Mouse (Mus musculus) intestine, embryonic 14.5 days (tissue): ENCODE measurements around the gene Chkb. TPM values are rescaled to one million over a fixed set of nuclear protein-coding genes. Genes with fewer than 3 reads are reported as not detected.
A peak's percentile ranks its signal among the peaks of the same experiment; 100 is the strongest.

Experiments
- ATAC-seq: fragments of 200-750 bp; cut with Nextera tagmentation; replicated peaks from 2 replicates; pipeline ENCODE4 v1.8.0; 2017; ENCODE audit warnings: low read depth, moderate number of reproducible peaks, moderate TSS enrichment, moderate library complexity; ENCODE audit not compliant: low FRiP score, low TSS enrichment
- DNase-seq: peaks from one replicate; pipeline ENCODE4 v3.0.0-alpha.2; 2018; ENCODE audit warnings: low spot score
- H3K27ac ChIP-seq: fragments of 300-500 bp; sonication (generic); 2 replicates; pipeline ENCODE4 v1.5.1; 2014; ENCODE audit warnings: low read depth, mild to moderate bottlenecking, control low read depth
- H3K27me3 ChIP-seq: fragments of 300-500 bp; sonication (generic); replicated peaks from 2 replicates; pipeline ENCODE4 v1.6.1; 2014; ENCODE audit warnings: low read length, control low read depth; ENCODE audit not compliant: control insufficient read depth, insufficient read depth
- H3K36me3 ChIP-seq: fragments of 300-500 bp; sonication (generic); 2 replicates; pipeline ENCODE4 v1.6.1; 2014; ENCODE audit warnings: low read length, control low read depth; ENCODE audit not compliant: control insufficient read depth, insufficient read depth
- H3K4me1 ChIP-seq: fragments of 300-500 bp; sonication (generic); replicated peaks from 2 replicates; pipeline ENCODE4 v1.6.1; 2014; ENCODE audit warnings: low read length, control low read depth, mixed read lengths; ENCODE audit not compliant: control insufficient read depth, insufficient read depth
- H3K4me2 ChIP-seq: fragments of 300-500 bp; sonication (generic); 2 replicates; pipeline ENCODE4 v1.6.1; 2014; ENCODE audit warnings: low read length
- H3K4me3 ChIP-seq: fragments of 300-500 bp; sonication (generic); 2 replicates; pipeline ENCODE4 v1.5.1; 2014; ENCODE audit warnings: low read depth, low read length, control low read depth, mixed read lengths
- H3K9ac ChIP-seq: fragments of 300-500 bp; sonication (generic); 2 replicates; pipeline ENCODE4 v1.6.1; 2014; ENCODE audit warnings: mild to moderate bottlenecking, low read length
- H3K9me3 ChIP-seq: fragments of 300-500 bp; sonication (generic); 2 replicates; pipeline ENCODE4 v1.6.1; 2016; ENCODE audit warnings: low read length, control low read depth; ENCODE audit not compliant: control insufficient read depth
- WGBS: fragments of 180-500 bp; shearing (Covaris S2); extraction: QIAGEN DNeasy Blood & Tissue Kit; methylation state at CpG from one replicate; pipeline ENCODE4 v1.1.7; 2014; 5-methylcytosine and 5-hydroxymethylcytosine counted together
- polyA plus RNA-seq: library from polyadenylated mRNA; unstranded; fragments of >200 nt; fragmentation: Nextera tagmentation; extraction: Ambion mirVana; gene quantifications from 2 replicates; pipeline ENCODE4 v1.2.1, GENCODE M21; 2014

Gene Chkb
- polyA plus RNA-seq, 1 experiment from 2014 or later, result 49.7 TPM

DNA sequence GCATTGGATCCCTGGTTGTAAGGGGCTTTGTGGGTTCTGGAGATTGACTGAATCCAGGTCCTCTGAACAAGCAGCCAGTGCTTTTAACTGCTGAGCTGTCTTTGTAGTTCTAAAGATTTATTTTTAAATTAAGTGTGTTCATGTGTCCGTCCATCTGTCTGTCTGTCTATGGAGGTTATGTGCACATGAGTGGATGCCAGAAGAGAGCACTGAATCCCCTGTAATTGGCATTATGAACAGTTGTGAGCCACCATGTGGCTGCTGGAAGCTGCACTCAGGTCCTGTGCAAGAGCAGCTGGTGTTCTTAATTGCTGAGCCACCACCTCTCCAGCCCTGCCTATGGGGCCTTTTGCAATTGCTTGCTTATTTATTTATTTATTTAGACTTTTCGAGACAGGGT is 31.6 kb downstream of the Chkb start:
- no peaks in the 10 kb centered on the region for H3K4me1 ChIP-seq
- no peak for ATAC-seq
- no peak overlapping the region for H3K9ac ChIP-seq
- no peak overlapping the region for H3K4me2 ChIP-seq
- WGBS, result 92% methylated on average over 2 of the region's 2 CpGs
- H3K27ac ChIP-seq, result no peak overlapping the region
- no peaks in the 10 kb centered on the region for H3K9me3 ChIP-seq
- no peak overlapping the region for H3K4me3 ChIP-seq
- DNase-seq, result no peak
- no peaks in the 10 kb centered on the region for H3K27me3 ChIP-seq
- no peaks in the 10 kb centered on the region for H3K36me3 ChIP-seq

DNA sequence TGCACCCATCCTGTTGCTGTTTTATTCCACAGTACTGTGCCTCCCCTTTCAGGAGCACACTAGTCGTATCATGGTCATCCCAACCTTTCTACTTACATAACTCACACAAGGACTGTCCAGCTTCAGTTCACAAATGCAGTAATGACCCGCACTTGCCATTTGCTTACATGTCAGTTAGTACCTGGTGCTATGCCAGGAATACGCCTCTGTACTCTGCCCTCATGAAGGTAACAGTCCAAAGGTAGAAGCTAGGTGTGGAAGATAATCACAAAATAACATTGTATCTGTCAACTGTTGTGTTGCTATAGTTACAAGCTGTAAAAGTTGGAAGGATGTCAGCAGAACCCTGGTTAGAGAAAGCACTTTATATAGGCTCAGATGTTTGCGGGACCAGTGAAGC is 32.8 kb downstream of the Chkb start:
- Histone ChIP-seq H3K36me3 (no peaks in the 10 kb centered on the region), H3K27ac (no peak overlapping the region), H3K4me3 (no peak overlapping the region), H3K4me2 (no peak overlapping the region), H3K27me3 (no peaks in the 10 kb centered on the region), H3K9ac (no peak overlapping the region), H3K9me3 (no peaks in the 10 kb centered on the region), H3K4me1 (no peaks in the 10 kb centered on the region)
- DNase-seq (no peak), ATAC-seq (0 out of 2 replicates have a peak, but pooled peaks have one; percentile 40)
- WGBS, result 84% methylated on average over 4 of the region's 4 CpGs

DNA sequence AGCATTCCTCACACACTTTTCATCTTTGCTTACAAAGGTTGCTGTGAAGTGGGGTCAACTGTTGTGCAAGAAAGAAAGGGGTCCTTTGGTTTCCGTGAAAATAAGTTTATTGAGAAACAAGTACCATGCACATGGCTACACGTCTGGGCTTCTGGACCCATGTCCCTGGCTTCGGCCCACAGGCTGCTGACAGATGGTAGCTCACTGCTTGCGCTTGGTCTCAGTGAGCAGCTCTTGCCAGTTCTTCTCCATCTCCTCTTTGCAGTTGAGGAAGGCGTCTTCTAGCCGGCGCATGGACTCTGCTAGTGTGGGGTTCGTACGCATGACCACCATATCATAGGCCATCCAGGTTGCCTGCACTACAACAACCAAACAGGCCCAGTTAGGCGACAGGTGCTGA is 39.6 kb downstream of the Chkb start:
- H3K27ac ChIP-seq, result no peak overlapping the region
- WGBS, result 93% methylated on average over 10 of the region's 10 CpGs
- no peak overlapping the region for H3K4me3 ChIP-seq
- H3K9ac ChIP-seq, result no peak overlapping the region
- H3K4me1 ChIP-seq, result no peaks in the 10 kb centered on the region
- no peak for DNase-seq
- no peaks in the 10 kb centered on the region for H3K27me3 ChIP-seq
- no peaks in the 10 kb centered on the region for H3K36me3 ChIP-seq
- no peak for ATAC-seq
- no peaks in the 10 kb centered on the region for H3K9me3 ChIP-seq
- no peak overlapping the region for H3K4me2 ChIP-seq

DNA sequence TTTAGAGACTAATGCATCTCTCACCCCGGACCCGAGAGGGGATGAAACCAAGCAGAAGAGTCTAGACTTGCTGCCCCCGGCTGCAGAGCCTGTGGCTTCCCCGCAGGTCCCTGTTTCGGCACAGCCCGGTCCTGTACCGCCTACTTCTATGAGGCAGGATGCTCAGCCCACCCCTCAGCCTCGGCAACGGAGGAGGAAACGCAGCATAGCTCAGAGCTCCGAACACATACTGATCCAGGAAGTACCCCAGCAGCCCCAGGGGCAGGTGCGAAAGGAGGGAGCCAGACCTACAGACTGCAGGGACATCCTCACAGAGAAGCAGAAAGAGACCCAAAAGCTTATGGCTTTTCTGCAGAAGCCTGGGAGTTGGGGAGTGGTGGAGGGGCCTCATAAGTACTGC is 42.6 kb downstream of the Chkb start:
- ATAC-seq (no peak), DNase-seq (no peak)
- no peaks in the 10 kb centered on the region for H3K4me1 ChIP-seq
- no peak overlapping the region for H3K27ac ChIP-seq
- no peak overlapping the region for H3K4me2 ChIP-seq
- no peak overlapping the region for H3K9ac ChIP-seq
- no peaks in the 10 kb centered on the region for H3K36me3 ChIP-seq
- WGBS, result 38% methylated on average over 12 of the region's 12 CpGs
- H3K4me3 ChIP-seq, result no peak overlapping the region
- H3K9me3 ChIP-seq, result no peaks in the 10 kb centered on the region
- H3K27me3 ChIP-seq, result no peaks in the 10 kb centered on the region

DNA sequence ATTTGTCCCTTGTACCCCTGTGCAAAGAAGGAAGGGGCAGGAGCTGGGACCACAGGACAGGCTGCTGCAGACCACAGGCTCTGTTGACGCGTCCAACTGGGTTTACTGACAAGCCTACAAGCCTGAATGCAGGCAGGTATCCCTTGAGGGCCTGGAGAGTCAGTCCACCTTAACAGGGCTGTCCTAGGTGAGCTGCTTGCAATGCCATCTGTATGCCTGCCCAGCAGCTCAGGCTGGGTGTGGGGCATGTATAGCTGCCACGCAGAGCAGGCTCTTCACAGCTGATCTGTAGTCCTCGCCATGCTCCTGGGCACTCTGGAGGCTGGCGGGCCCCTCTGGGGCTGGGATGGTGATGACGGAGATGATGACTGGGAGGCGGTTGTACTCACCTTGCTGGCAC is 45.1 kb downstream of the Chkb start, which contains the start of gene Klhdc7b:
Klhdc7b (plus strand) TSS at position 301 of the 400 bp plus-strand sequence.
- ATAC-seq, result no peak
- Histone ChIP-seq H3K27me3 (peaks cover 11% of the 10 kb centered on the region), H3K4me3 (no peak within 1 kb of the TSS), H3K36me3 (no peaks in the 10 kb centered on the region), H3K4me1 (peaks cover under 1% of the 10 kb centered on the region), H3K9me3 (no peaks in the 10 kb centered on the region), H3K9ac (no peak within 1 kb of the TSS), H3K27ac (no peak within 1 kb of the TSS), H3K4me2 (no peak within 1 kb of the TSS)
- 82% methylated on average over 7 of the region's 7 CpGs for WGBS
- DNase-seq, result no peak

DNA sequence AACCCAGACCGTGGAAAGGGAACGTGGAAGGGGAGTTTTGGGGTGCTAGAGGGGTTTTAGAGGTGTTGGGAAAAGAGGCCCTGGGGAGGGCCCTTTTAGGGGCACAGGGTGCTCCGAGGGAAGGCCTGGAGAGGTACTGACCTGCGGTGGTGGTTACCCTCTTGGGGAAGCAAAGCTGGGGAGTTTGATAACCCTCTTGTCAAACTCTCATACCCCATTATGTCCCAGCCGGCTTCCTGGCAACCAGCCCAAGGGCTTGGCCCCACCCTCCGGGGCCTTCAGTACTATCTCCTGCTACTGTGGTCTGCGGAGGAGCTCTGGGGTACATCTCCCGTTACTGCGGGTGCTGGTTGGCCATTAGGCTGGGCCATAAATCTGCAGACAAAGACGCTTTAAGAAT is 50.3 kb downstream of the Chkb start:
- Histone ChIP-seq H3K36me3 (no peaks in the 10 kb centered on the region), H3K9ac (no peak overlapping the region), H3K4me2 (peak overlapping the region; percentile 57), H3K4me1 (peaks cover 23% of the 10 kb centered on the region), H3K9me3 (no peaks in the 10 kb centered on the region), H3K27ac (no peak overlapping the region), H3K4me3 (peak overlapping the region; percentile 29), H3K27me3 (peaks cover 46% of the 10 kb centered on the region)
- ATAC-seq (no peak), DNase-seq (no peak)
- 8% methylated on average over 10 of the region's 10 CpGs for WGBS

DNA sequence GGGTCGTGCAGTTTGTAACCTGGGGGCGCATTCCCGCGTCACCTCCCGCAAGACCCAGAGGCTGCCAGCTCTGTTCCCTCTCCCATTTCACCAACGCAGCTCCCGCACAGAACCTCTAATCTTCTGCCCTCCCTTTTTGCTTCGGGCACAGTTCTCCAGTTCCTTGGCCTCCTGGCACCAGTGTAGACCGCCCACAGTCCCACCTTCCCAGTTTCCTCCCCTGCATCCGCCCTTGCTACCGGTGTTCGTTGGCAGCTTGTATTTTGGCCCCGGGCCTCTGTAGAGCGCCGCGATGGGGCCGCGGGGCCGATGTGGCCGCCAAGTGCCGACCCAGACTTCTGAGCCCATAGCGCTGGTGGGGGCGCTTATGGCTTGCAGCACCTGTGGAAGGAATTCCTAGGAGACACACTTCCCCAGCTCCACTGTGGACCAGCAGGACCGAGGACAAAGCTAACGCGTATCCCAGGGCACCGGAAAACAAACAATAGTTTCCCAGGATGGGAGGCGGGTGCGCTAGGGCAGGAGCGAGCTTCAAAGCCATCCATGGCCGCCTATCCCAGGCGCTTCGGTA is 50.8 kb downstream of the Chkb start, which contains the start of gene Odf3b:
Odf3b (minus strand) TSS at position 452 of the 571 bp plus-strand sequence.
- Histone ChIP-seq H3K4me1 (peaks cover 26% of the 10 kb centered on the region), H3K9ac (peak within 1 kb of the TSS; percentile 21; the same call in 1 of the 2 replicates), H3K4me3 (peak within 1 kb of the TSS; percentile 29), H3K27me3 (peaks cover 46% of the 10 kb centered on the region), H3K9me3 (no peaks in the 10 kb centered on the region), H3K4me2 (peak within 1 kb of the TSS; percentile 57), H3K36me3 (no peaks in the 10 kb centered on the region), H3K27ac (no peak within 1 kb of the TSS)
- DNase-seq (peak; percentile 66), ATAC-seq (no peak)
- WGBS, result under 1% methylated on average over 31 of the region's 33 CpGs

DNA sequence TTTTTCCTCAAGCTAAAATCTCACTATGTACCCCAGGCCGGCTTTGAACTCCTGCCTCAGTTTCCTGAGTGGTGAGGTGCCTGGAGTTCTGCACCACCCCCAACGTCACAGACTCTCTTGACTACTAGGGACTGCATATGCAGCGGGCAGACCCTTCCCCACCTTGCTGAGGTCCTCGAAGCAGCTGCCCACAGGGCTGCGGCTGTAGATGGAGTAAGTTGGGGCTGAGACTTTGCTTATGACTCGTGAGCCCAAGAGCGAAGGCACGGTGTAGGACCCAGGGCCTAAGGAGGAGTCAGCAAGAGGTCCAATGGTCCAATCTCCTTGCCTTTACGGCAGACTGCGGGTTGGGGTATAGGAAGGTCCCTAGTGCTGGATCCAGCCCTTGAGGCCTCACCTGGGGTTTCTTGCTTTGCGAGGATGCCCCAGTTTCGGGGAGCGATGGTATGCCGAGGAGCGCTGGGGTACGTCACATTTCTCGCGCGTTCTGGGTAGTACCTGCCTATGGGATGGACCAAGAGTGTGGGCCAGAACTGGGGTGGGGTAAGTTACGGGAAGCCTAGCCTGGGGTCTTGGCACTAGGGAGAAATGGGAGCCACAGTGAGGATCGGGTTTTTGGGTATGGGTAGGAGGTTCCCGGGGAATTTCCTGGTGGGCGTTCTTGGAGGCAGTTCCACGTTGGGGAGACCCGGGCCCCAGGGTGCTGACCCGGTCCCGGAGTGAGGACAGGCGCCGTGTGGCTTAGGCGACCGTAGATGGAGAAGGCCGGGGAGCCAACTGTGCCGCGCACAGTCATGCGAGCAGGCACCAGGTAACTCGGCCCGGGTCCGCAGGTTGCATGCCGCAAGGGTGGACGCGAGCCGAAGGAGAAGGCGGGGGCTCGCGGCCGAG is 51.5 kb downstream of the Chkb start:
- Histone ChIP-seq H3K4me1 (peaks cover 26% of the 10 kb centered on the region), H3K4me3 (peak overlapping the region; percentile 29), H3K9me3 (no peaks in the 10 kb centered on the region), H3K27me3 (peaks cover 46% of the 10 kb centered on the region), H3K27ac (no peak overlapping the region), H3K36me3 (no peaks in the 10 kb centered on the region), H3K4me2 (peak overlapping the region; percentile 57), H3K9ac (0 out of 2 replicates have a peak overlapping the region, but pooled peaks have one; percentile 21)
- WGBS, result 15% methylated on average over 46 of the region's 46 CpGs
- DNase-seq, result no peak
- no peak for ATAC-seq
